Mouse (Mus musculus) ES-Bruce4 (cell line): Measurements from ENCODE around the gene Cst13.

Experiments
- CTCF ChIP-seq: IDR thresholded peaks from one replicate; pipeline ENCODE4 v1.8.1; 2011; ENCODE audit warnings: low read depth, low read length
- EP300 ChIP-seq: IDR thresholded peaks from 2 replicates; pipeline ENCODE4 v1.6.1; 2011; ENCODE audit warnings: low read depth, low read length; ENCODE audit not compliant: insufficient read depth

DNA sequence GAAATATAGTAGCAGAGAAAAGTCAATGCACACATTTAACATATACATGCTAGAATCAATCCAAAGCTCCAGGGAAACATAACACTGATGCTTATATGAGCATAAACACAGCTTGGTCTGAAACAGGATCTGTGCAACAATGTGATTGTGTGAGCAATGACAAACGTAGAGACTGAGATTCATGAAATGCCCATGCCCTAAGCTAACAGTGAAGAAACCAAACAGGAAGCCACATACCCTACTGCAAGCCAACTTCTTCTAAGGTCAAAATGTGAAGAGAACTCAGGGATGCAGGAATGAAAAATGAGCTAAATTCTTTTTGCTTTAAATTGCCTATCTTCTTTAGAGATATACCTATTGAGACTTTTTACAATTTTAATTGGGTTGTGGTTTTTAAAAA is 49.1 kb downstream of the Cst13 start:
- TF ChIP-seq CTCF (no peak), EP300 (no peak)
